Mouse (Mus musculus): Measurements from ENCODE around the gene Hlcs. TPM values are rescaled to one million over a fixed set of nuclear protein-coding genes. Genes with fewer than 3 reads are reported as not detected.

Hlcs gene
- polyA plus RNA-seq, 1 experiment: 7.2 TPM

DNA sequence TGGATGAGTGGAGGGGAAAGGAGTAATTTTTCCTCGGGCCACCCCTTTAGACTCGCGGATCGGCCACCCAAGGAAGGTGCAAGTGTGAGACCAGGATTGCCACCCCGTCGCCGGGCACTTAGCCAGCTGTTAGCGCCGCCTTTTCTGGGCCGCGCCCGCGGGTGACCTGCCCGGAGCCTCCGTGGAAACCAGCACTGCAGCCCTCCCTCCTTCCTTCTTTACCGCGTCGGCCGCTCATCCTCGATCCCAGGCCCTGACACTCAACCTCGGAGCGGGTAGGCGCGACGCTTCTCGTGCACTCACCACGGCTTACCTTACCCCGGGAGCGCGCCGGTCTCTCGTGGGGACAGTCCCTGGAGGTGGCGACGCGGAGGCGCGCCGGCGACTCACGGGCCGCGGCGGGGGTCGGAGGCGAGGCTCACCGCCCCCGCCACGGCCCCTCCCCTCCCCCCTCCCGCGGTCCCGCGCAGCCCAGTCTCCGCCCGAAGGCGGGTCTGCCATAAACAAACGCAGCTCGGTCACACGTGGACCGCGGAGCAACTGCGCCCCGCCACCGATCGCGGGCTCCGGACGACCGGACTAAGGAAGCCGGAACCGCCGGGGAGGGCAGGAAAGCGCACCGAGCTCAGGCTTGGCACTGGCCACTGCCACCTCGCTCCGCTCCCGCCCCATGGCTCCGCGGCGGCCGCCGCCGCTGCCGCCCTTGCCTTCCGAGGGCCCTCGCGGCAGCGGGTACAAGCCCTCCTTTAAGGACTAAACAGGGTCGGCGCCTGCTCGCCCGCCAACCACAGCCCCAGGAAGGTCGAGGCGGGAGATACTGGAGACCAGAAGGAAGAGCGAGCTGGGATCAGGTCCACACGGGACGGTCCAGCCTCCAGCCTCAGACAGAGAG is 228.4 kb downstream of the Hlcs start, which contains the start of gene Sim2:
Sim2 (plus strand) TSS at position 221 of the 892 bp plus-strand sequence.
- DNase-seq (ENCODE audit: low read depth): no peak
- TF ChIP-seq POLR2A (IDR thresholded peaks at IDR 0.05; ENCODE audit: borderline replicate concordance, extremely low read depth, insufficient read depth, insufficient read length, poor library complexity, severe bottlenecking) (no peak), CTCF (IDR thresholded peaks at IDR 0.05; ENCODE audit: borderline replicate concordance, extremely low read depth, insufficient read depth, insufficient read length) (no peak)

DNA sequence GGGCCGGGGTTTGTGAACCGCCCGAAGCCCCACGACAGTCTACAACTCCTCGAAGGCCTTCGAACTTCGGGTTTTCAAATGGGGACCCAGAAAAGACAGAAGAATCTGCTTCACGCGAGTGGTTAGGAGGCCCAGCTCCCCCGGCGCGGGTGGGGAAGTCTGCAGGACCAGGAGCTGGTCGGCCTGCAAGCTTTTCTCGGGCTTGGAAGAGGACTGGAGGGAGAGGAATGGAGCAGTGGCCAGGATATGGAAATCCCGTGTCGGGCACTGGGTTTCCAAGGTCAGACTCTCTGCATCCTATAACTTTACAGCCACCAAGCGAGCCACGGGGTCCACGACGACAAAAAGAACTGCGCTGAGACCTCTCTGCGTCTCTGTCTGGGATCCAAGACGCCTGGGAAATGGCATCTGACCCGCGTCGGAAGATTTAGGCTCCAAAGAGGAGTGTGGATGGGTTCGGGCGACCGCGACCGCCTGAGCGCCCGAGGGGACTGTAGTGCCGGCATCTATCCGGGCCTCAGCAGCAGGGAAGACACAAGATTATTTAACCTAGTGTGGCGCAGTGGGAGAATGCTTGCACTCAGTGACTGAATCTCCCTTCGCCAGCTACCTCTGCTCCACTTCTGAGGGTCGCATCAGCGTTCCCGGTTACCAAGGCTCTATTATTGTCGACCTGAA is 229.4 kb downstream of the Hlcs start:
- DNase-seq (ENCODE audit: low read depth): no peak
- TF ChIP-seq CTCF (IDR thresholded peaks at IDR 0.05; ENCODE audit: borderline replicate concordance, extremely low read depth, insufficient read depth, insufficient read length): no peak
- no peak for TF ChIP-seq POLR2A (IDR thresholded peaks at IDR 0.05; ENCODE audit: borderline replicate concordance, extremely low read depth, insufficient read depth, insufficient read length, poor library complexity, severe bottlenecking)

- no peak for DNase-seq (ENCODE audit: low read depth)
Observed at GRCm38 (mm10) chr16:94082960-94083847, 230.2 kb downstream of the Hlcs start.

DNA sequence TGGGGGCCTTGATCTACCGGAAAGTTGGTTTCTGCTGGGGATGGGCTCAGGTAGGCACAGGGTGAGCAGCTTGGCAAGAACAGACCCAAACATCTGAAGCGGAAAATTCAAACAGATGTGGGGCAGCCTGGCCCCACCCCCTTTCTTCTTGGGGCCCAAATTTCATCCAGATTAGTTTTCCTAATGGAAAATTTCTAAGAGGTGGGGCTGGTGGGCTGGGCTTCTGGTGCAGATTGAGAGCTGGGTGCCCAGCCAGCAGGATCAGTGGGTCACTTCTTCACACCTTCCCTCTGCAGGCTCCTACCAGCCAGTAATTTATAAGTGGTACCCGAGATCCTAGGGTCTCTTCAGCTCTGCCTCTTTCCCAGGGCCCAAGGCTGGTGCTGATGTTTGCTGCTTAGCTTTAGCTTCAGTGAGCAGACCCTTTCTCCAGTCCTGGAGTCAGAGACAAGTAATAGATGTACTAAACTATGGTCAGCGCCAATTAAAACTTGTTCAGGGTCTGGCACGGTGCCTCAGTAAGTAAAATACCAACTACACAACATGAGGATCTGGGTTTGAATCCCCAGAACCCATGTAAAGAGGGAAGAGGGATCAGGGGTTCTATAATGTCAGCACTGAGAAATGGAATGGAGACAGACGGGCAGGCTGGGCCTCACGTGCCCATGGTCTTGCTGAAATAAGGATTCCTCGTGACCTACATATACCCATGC is 231.2 kb downstream of the Hlcs start:
- DNase-seq (ENCODE audit: low read depth): no peak

More at GRCm38 (mm10) chr16:94082960-94083847, 230.2 kb downstream of the Hlcs start:
- TF ChIP-seq POLR2A (IDR thresholded peaks at IDR 0.05; ENCODE audit: borderline replicate concordance, extremely low read depth, insufficient read depth, insufficient read length, poor library complexity, severe bottlenecking) (no peak), CTCF (IDR thresholded peaks at IDR 0.05; ENCODE audit: borderline replicate concordance, extremely low read depth, insufficient read depth, insufficient read length) (no peak)

DNA sequence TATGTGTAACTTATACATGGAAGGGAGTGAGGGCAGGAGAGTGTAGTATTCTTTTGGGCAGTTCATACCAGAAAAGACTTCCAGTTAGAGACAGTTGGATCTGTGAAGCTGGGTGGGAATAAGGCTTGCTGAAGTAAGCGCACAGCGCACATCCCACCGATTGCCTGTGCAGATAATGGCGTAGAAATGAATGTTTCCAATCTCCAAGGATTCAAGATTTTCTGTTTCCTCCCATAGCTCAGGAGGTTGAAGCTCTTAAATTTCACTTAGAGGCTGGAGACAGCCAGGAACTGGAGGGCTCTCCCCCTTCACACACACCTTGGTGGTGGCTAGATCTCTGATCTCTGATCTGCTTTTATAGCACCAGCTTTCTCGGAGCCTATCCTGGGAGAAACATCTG is 231.8 kb downstream of the Hlcs start:
- DNase-seq (ENCODE audit: low read depth): no peak

More for the DNA sequence above, 231.2 kb downstream of the Hlcs start:
- TF ChIP-seq POLR2A (IDR thresholded peaks at IDR 0.05; ENCODE audit: borderline replicate concordance, extremely low read depth, insufficient read depth, insufficient read length, poor library complexity, severe bottlenecking): no peak
- TF ChIP-seq CTCF (IDR thresholded peaks at IDR 0.05; ENCODE audit: borderline replicate concordance, extremely low read depth, insufficient read depth, insufficient read length): no peak

DNA sequence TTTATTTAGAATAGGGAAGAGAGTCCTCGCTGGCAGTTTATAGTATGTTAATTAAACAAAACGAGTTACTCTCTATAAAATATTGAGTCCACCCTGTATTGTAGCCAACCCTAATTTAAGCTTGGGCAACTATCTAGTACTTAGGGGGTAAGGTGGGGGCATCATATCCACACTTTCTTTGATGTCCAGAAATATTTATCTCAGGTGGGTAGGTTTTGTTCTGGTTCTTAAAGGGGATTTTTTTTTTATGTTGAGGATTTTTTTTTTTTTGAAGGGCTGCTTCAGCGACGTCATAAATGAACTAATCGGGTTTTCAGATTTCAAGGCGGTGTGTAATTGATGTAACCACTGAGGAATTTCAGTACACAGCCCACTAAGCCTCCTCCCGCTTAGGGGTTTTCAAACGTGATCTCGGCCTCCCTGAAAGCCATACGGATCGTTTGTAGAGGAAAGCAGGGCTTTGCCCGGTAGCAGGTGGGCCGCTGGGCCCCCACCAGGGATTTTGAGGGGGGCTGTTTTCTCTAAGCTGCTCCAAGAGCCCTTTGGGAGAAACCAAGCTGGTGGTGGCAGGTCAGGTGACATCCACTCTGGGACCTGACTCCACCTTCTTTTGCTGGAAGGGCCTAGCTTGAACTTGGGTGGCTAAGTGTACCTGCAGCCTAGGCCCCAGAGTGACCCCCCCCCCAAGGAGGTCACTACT is 233.4 kb downstream of the Hlcs start:
- TF ChIP-seq POLR2A (IDR thresholded peaks at IDR 0.05; ENCODE audit: borderline replicate concordance, extremely low read depth, insufficient read depth, insufficient read length, poor library complexity, severe bottlenecking) (no peak), CTCF (IDR thresholded peaks at IDR 0.05; ENCODE audit: borderline replicate concordance, extremely low read depth, insufficient read depth, insufficient read length) (no peak)
- DNase-seq (ENCODE audit: low read depth): peak; percentile 35

More for the DNA sequence above, 231.8 kb downstream of the Hlcs start:
- TF ChIP-seq POLR2A (IDR thresholded peaks at IDR 0.05; ENCODE audit: borderline replicate concordance, extremely low read depth, insufficient read depth, insufficient read length, poor library complexity, severe bottlenecking) (no peak), CTCF (IDR thresholded peaks at IDR 0.05; ENCODE audit: borderline replicate concordance, extremely low read depth, insufficient read depth, insufficient read length) (no peak)

- no peak for DNase-seq (ENCODE audit: low read depth)
- TF ChIP-seq POLR2A (IDR thresholded peaks at IDR 0.05; ENCODE audit: borderline replicate concordance, extremely low read depth, insufficient read depth, insufficient read length, poor library complexity, severe bottlenecking): no peak
- no peak for TF ChIP-seq CTCF (IDR thresholded peaks at IDR 0.05; ENCODE audit: borderline replicate concordance, extremely low read depth, insufficient read depth, insufficient read length)
Observed at GRCm38 (mm10) chr16:94079075-94079855, 234.1 kb downstream of the Hlcs start.

Other genes starting within 250 kb of the Hlcs start
- 0.74 and 0.81 TPM in 2 replicates for gene Sim2, start 228.6 kb downstream of the Hlcs start, polyA plus RNA-seq (2012; rRNA removed)
- gene Ripply3, start 14.8 kb upstream of the Hlcs start, polyA plus RNA-seq (2012; rRNA removed): 1.1 and 1.4 TPM in 2 replicates
- 290 and 425 TPM in 2 replicates for gene Ttc3, start 57.0 kb upstream of the Hlcs start, polyA plus RNA-seq (2012; rRNA removed)
- 76.8 and 101 TPM in 2 replicates for gene Pigp, start 58.3 kb upstream of the Hlcs start, polyA plus RNA-seq (2012; rRNA removed)
- gene Vps26c, start 213.3 kb upstream of the Hlcs start, polyA plus RNA-seq (2012; rRNA removed): 72.5 and 83.3 TPM in 2 replicates